Mouse (Mus musculus) embryo, embryonic 11.5 days (tissue): Measurements from ENCODE around the gene Carnmt1.
A peak's percentile ranks its signal among the peaks of the same experiment; 100 is the strongest.

Experiments used
- DNase-seq: peaks from one replicate; pipeline ENCODE4 v3.0.0-alpha.2; 2012; ENCODE audit warnings: low read depth, low spot score

Gene Carnmt1

DNA sequence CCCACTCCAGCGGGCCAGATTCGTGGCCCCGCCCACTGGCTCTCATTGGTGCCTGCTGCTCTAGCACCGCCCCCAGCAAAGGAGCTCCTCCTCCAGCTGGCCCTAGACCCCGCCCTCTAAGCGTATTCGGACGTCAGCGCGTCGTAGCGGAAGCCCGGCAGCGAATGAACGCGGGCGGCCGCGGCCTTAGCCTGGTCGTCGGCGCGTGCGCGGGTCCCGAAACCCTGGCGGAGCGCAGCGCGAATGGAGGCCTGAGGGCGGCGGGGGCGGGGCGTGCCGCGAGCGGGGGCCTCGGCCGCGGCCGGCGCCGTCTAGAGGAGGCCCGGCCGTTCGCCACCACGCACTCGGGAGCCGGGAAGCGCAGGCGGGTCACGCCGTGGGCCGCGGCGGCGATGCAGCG, at the start of gene Carnmt1:
Carnmt1 (plus strand) TSS at position 157 of the 400 bp plus-strand sequence.
- peak; percentile 98 for DNase-seq

DNA sequence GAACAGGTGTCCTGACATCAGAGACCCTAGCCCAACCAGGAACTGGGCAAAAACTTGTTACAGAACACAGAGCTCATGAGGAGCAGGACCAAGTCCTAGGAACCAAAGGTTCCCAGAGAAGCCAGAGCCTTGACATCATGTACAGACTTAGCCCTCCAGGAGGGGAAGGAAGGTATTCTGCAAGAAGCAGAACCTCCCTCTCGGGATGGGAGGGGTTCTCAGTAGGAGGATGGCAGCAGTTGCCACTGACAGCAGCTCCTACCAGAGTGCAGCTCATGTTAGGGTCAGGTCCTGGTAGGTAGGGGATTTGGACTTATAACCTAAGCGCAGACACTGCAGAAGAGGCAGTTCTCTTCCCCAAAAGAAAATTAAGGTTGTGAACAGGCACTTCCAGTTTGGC, 46.7 kb upstream of the Carnmt1 start:
- DNase-seq = no peak

DNA sequence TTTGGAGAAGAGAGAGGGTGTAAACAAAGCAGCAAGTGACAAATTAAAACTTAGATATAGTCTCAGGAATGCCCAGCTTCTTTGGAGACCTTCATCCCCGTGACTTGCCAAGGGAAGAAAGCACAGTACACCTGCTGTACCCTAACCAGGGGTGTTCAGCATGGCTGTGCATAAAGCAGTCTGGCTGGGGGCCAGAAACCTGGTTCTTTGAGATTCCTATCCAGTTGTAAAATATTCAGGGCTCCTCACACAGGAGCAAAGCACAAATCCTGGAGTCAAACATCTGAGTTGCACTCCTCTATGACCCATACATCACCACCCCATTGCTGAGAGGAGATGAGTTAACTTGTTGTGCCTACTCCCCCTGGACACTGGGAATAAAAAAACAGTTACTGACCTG, 41.0 kb upstream of the Carnmt1 start:
- no peak for DNase-seq

DNA sequence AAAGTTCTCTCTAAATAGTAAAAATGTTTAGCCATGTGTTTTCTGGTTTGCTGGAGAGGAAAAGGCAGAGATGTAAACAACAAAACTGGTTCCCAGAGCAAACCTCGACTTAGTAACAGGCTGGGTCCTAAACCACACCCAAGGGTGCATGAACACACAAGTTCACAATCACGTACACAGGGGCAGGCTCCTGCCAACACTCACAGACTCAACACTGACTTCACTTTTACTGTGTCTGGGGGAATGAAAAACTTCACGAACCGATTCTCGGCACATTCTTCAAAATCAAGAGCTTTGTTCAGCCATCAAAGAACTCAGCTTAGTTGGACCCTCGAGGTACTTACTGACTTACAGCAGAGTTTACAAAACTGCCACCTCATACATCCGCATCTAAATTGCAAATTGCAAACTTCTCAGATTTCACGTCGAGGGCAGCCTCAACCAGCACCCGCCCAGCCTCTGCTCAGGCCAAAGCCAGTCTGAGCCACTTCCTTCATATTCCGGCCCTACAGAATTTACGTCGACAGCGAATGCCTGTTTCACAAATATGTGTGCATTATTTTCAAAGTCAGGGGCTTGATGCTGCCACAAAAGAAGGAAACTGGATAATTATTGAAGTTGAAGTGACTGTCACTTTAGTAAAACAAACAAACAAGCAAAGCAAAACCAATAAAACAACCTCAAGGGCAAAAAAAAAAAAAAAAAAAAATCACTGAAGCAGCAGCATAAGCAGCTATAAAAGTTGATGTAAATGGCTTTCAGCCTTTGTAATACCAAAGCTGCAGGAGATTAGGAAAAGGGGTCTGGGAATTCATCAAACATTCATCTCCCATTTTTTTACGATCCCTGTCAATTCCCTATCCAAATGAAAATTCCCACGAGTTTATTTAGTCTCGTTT, 40.1 kb upstream of the Carnmt1 start:
- no peak for DNase-seq

DNA sequence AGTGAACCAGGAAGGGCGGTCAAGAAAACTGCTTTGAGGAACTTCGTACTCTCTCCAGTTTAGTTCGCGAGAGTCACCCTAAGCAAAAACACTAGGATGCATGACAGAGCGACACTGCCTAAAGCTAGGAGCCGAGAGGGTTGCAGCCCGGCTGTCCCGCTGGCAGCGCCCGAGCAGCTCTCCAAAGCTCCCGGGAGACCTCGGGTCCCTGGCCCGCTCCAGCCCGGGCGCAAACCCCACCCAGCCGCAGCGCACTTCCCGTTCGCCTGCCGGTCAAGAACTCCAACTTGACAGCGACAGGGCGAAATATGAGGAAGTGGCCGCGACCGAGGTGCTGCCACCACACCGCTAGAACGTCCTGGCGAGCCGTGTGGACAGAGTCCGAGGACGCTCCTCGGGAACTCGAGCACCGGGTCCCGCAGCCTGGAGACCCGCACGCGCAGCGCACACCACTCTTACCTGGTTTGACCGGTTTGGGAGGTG, 39.4 kb upstream of the Carnmt1 start:
- no peak for DNase-seq

DNA sequence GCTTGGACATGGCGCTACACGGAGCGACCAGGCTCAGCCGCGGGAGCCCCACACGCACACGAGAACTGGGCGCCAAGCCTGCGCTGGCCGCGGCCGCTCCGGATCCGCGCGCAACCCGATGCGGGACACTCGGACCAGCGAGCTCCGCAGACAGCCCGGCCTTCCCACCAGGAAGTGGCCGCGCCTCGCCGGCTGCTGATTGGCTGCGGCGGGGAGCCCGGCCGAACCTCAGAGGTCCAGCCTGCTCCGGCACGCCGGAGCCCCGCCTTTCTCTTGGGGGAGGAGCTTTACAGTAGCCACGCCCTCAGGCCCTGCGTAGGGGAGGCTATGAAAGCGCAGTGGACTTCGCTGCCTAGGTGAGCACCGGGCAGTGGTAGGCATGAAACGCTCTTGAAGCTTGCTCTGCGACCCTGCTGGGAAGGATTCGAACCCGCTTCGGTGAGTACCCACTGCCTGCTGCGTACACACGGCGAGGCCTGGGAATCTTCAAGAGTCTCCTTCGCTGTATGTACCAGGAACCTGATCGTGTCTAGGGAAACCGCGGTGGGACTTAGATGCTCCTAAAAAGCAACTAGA, 38.8 kb upstream of the Carnmt1 start, which contains the start of the genes Ostf1 and Nmrk1:
Ostf1 (minus strand) TSS at position 180 of the 576 bp plus-strand sequence.
Nmrk1 (plus strand) TSS at position 307 of the 576 bp plus-strand sequence.
- DNase-seq = peak; percentile 87

DNA sequence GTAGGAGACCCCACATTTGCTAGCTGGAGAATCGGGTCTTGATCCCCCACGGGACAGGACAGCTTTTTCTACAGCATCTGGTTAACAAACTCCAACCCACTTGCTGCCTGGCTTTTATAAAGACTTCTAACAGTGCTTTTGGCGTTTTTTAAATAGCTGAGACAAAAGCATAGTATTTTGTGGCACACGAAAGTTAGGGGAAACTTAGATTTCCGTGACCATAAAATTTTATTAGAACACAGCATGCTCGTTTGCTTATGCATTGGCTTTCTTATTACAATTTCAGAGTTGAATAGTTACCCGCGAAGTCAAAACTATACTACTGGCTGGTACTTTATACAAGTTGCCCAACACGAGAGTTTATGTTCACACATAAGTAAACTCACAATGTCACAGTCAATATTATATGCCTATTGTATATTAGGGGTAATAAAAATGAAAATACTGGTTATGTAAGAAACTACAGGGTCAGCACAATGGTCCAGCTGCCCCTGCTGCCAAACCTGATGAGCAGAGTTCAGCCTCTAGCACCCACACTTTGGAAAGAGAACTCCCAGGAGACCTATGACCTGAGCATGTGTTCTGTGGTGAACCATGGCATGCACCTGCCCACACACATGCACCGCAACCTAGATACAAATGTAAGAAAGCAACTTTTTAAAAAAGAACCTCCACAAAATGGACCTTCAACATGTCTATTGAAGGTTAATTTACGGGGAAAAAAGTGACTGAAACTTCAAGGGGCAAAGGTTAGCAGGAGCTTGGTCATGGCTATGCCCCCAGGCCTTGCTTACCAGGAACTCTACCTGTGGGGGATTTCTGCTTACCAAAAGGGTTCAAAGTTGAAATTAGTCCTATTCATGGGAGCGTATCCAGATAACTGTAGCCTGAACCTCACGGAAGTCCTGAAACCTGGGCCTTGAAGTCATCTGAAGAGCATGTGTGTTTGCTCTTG, 38.1 kb upstream of the Carnmt1 start:
- no peak for DNase-seq

DNA sequence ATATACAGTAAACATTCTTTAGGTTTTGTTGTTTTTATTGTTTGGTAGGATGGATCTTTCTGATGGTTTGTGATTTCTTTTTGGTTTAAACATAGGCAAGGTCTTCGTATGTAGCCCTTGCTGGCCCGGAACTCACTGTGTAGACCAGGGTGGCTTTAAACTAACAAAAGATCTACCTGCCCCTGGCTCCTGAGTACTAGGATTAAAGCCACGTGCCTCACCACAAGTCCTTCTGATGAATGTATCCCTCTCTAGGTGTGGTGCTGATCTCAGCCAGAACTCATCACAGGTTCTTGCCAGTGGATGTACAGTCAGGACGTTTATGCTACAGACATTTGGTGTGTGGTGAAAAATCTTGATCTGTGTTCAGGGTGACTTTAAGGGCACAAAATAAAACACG, 32.6 kb upstream of the Carnmt1 start:
- DNase-seq = no peak

DNA sequence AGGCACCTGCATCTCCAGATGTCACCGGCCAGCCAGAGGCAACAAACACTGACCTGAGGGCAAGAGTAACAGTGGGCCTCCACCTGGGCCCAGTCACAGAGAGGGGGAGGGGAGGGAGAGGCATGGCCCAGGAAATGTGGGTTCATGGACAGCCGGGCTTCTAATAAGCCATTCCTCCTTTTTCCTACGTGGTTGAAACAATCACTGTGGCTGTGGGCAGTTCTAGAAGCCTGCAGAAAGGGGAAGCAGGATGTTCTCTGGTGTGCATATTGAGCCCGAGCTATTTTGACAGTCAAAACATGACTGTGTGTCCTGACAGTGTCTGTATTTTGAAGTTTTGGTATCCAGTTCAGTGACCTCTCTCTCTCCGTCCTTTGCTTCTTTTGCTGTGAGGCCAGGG, 31.6 kb upstream of the Carnmt1 start:
- DNase-seq = no peak

DNA sequence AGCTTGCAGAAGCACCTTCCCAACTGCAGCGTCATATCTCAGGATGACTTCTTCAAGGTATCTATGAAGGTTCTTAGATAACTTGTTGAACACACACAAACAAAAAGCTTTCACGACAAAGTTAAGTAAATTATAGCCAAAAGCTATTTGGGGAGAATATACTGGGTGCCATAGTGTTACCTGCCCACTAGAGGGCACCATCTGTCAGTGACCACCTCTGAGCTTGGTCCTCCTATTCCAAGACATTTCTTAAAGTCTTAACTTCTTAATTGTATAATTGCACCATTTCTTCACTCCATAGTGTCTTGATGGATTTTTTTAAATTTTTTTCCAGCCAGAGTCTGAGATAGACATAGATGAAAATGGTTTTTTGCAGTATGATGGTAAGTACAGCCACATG, 31.0 kb upstream of the Carnmt1 start:
- no peak for DNase-seq

DNA sequence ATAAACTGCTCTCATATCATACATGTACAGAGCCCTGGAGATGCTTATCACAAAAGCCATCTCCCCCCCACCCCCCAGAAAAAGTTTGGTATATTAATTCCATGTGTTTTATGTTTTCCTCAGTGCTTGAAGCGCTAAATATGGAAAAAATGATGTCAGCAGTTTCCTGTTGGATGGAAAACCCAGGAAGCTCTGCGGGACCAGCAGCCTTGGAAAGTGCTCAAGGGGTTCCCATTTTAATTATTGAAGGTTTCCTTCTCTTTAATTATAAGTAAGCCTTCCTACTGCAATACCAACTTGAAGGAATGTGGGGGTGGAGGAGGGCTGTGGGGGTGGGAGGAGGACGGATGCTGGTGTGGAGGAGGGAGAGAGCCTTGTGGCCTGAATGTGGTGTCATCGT, 29.6 kb upstream of the Carnmt1 start:
- DNase-seq = no peak

DNA sequence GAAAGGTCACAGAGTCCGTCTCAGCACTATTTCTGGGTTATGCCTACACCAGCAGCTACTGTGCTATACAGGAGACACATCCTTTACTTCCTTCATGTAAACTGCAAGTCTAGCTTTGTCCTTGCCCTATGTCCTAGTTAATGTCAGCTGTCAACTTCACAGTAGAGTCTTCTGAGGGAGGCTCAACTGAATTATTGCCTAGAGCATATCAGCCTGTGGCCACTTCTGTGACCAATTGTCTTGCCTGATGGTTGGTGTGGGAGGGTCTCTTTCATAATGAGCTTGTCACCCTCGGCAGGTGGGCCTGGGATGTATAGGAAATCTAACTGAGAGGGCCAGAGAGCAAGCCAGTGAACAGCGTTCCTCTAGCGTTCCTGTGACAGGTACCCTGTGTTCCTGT, 27.2 kb upstream of the Carnmt1 start:
- DNase-seq = no peak

DNA sequence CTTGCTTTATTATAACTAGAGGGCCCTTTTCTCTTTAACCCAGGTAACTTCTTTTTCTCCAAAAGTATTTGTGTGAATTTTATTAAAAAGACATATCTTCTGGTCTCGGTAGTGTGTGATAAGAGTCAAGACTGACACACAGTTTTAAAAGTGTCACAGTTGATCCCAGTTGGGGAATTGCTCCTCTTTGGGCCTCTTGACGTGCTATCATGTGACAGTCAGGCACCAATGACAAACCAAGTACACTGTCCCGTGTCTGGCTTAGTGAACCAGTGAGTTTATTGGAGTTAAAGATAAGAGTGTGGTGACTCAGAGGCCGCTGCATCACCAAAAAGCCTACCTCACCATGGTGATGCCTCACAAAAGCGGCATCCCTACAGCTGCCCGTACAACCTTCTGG, 26.5 kb upstream of the Carnmt1 start:
- DNase-seq = no peak

DNA sequence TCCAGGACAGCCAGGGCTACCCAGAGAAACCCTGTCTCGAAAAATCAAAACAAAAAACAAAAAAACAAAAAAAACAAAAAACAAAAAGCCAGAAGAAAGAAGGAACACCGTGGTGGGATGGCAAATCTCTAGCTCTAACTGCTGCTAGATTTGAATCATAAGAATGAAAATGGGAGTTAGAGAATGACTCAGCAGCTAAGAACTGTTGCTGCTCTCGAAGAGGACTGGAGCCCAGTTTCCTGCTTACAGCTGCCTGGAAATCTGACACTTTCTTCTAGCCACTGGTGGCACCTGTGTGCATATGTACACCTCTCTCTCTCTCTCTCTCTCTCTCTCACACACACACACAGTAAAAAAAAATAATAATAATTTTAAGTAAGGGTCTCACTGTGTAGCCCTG, 24.2 kb upstream of the Carnmt1 start:
- DNase-seq = no peak

DNA sequence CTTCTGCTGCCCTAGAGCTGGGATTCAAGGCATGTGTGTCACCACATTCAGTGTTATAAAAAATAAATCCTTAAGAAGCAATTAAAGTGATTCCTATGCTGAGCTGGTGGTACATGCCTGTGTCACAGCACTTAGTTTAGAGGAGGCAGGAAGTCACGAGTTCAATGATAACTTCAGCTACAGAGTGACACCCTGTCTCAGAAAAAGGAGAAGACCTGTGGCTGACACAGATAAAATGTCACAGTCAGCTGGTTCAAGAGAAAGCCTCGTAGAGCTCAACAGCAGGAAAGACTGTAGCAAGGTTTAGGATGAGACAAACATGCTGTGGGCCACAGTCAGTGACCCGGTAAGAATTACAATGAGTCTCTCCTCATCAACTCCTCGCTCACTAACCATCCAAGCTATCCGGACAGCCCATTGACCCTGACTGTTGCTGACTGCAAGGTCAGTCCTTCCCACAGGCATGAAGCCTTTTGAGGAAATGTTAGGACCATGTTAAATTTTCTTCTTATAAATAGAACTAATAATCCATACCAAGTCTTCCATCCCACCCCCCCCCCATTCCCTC, 23.6 kb upstream of the Carnmt1 start:
- DNase-seq = no peak

DNA sequence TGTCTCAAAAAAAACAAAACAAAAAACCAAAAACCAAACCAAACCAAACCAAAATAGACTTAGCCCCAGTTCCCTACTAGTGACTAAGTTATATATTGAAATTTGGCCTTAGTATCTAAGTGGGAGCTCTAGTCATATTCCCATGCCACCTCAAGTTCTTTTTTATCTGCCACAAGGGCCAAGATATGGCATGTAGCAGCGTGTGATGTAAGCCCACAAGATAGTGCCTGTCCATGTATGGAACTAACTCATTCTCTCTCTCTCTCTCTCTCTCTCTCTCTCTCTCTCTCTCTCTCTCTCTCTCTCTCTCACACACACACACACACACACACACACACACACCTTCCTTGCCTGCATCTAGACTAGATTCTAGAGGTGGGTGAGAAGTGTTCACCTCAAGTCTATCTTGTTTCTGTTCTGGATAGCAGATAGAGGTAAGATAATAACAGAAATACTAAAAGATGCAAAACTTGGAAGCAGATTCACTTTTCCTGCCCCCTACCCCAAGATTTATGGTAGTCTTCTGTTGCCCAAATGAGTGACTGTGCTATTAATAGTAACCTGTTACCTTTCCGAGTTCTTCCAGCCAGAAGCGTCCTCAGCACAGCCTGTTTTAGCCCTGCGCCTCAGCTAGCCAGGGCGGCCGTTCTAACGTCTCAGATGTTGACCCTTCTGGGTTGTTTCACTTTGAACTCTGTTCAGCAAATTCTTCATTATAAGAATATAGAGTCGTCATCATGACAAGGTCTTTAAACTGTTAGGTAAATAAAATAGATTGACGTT, 22.6 kb upstream of the Carnmt1 start:
- no peak for DNase-seq

DNA sequence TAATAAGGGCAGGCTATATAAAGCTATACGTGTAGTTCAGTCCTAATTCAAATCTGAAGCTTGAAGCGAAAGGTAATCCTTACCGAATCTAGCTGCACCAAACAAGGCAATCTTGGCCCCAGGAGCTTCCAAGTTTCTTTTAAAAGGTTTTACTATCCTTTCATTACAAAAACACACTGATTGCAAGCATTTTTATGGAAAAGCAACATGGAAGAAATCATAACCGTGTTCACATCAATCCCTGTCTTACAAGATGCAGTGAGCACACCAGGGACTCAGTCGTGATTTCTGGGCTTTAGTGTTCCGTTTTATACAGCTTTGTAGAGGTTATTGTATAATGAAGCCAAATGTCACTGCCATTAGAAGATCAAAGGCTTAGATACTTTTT, 22.0 kb upstream of the Carnmt1 start:
- DNase-seq = no peak

DNA sequence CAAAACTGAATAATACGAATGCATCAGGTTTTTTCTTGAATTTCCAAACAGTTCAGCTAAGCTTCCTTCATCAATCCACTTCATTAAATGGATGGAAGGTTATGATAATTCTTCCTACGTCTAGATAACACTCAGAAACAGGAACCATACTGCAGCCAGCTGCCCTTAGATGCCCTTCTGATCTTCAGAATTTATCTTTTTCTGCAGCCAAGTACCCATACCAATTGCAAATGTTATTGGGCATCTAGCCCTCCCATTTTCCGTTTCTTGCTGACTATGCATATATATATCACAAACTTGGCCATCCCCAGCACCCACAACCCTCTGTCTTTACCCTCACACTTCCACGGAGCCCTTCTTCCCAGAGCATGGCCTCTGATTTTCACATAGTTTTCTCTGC, 20.6 kb upstream of the Carnmt1 start:
- no peak for DNase-seq

DNA sequence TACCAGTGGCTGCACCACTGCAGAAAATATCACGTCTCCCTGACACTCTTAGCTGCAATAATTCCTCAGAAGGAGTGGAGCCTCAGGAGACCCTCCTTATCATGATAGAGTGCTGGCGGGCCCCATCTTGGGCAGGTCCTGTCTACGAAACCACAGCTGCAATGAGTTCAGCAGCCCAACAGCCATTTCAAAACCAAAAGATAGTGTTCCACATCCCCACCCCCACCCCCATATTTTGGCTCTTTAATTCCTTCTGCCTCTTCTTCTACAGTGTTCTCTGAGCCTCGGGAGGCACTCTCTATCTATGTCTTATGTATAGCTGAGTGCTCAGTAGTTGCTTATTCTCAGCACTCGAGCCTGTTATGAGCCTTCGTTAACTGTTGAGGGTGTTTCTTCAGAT, 20.1 kb upstream of the Carnmt1 start:
- DNase-seq = no peak

DNA sequence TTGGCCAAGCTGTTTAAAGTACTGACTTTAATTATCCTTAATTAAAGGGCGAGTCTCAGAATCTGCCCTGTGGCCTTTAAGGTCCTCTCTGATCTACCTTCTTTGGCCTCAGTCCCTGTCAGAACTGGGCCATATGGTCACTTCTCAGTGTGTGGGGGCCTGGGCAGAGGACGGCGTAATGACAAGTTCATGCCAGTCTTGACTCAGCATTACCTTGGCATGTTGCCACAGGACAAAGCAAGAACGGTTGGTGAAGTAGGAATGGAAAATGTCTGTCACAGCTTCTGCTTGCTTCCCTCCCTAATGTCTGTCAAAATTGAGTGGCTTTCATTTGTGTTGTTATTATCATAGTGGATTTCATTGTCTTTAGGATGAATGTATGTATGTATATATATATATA, 18.0 kb upstream of the Carnmt1 start:
- DNase-seq = no peak

DNA sequence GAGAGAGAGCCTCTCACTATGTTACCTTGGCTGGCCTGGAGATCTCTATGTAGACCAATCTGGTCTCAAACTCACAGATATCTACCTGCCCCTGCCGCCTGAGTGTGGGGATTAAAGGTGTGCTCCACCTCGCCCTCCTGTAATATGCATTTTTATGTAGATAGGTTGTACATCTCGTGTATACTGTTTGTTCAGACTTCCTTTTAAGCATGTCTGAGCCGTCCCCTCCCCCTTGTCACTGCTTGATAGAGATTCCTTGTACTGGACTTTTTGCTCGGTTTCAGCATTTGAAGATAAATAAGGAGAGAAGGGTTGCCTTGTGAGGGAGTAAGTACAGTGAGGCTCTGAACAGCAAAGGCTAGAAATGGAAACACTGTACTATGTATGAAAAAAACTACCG, 17.5 kb upstream of the Carnmt1 start:
- DNase-seq = no peak
